ENCODE assay signal across 8 mouse cellular contexts in the genomic region with DNA sequence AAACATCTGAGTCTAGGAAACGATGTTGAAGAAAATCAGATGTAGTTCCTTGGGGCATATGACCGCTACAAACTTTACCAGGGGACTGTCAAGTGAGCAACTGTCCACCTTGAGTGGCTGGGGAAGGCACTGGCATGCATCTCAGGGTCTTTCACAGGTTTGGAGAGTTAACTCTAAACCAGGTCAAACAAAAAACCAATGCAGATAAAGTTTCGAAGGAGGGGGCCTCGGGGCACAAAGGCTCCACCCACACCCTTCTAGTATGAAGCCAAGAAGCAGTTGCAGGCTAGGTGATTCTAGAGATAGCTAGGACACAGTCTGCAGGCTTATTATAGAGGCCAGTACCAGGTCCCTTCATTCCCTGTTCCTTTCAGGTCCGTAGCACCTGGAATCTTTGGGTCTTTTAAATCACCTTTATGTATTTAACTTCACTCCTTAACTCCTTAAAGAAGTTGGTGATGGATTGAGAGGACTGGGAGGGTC. TPM values are rescaled to one million over a fixed set of nuclear protein-coding genes. Genes with fewer than 3 reads are reported as not detected.
DNase-seq lines count a peak whose midpoint lies in the region; ATAC-seq lines count a peak whose summit lies in the region.

No protein-coding gene starts in this region.

- H3K4me2 ChIP-seq in neural tube, embryonic 11.5 days (ENCODE audit: low read depth), result peak overlapping the region; percentile 63
- H3K4me2 ChIP-seq in stomach, embryonic 14.5 days (replicated peaks; ENCODE audit: low read depth, low read length), result peak overlapping the region; percentile 87

- no peaks in the 10 kb centered on the region for H3K36me3 ChIP-seq in neural tube, embryonic 11.5 days (ENCODE audit: control insufficient read depth, insufficient read depth, low read length)
- H3K36me3 ChIP-seq in stomach, embryonic 14.5 days (ENCODE audit: control insufficient read depth, insufficient read depth, low read length), result peaks cover 6% of the 10 kb centered on the region; the same call in 1 of the 2 replicates

- no peak for DNase-seq in cerebellum, postnatal 4 days (ENCODE audit: low spot score in 2 of 2)
- DNase-seq in neural tube, embryonic 11.5 days (ENCODE audit: low spot score), result no peak
- DNase-seq in neural tube, embryonic 10.5 days (ENCODE audit: extremely low spot score, low spot score), result no peak
- DNase-seq in liver, result peak; percentile 20
- DNase-seq in layer of hippocampus, postnatal 25 days (ENCODE audit: extremely low spot score in 1 of 2, low spot score in 1 of 2), result no peak
- no peak for DNase-seq in natural killer cell, adult 2 months (ENCODE audit: low spot score in 2 of 2)

- no peaks in the 10 kb centered on the region for H3K9me3 ChIP-seq in neural tube, embryonic 11.5 days (ENCODE audit: control insufficient read depth, low read length)
- no peaks in the 10 kb centered on the region; the same call in 1 of the 2 replicates for H3K9me3 ChIP-seq in stomach, embryonic 14.5 days (ENCODE audit: control insufficient read depth, low read depth, low read length)

- 0 out of 2 replicates have a peak, but pooled peaks cover 4% of the 10 kb centered on the region for H3K4me1 ChIP-seq in neural tube, embryonic 11.5 days (ENCODE audit: control insufficient read depth, insufficient read depth, low read length)
- H3K4me1 ChIP-seq in stomach, embryonic 14.5 days (ENCODE audit: control insufficient read depth, insufficient read depth, low read length), result peaks cover 3% of the 10 kb centered on the region; the same call in 1 of the 2 replicates

- peak; percentile 31; the same call in 1 of the 2 replicates for ATAC-seq in cerebellum, adult (ENCODE audit: insufficient number of reproducible peaks, low FRiP score, low TSS enrichment)
- ATAC-seq in neural tube, embryonic 11.5 days (ENCODE audit: insufficient read depth, low FRiP score, low TSS enrichment), result peak; percentile 35; the same call in 1 of the 2 replicates
- ATAC-seq in stomach, embryonic 14.5 days (ENCODE audit: insufficient number of reproducible peaks, insufficient read depth, low FRiP score, low read depth), result peak; percentile 57; the same call in 1 of the 2 replicates

- H3K4me3 ChIP-seq in neural tube, embryonic 11.5 days (ENCODE audit: low read depth, low read length), result peak overlapping the region; percentile 69
- H3K4me3 ChIP-seq in stomach, embryonic 14.5 days (ENCODE audit: low read depth, low read length), result peak overlapping the region; percentile 58

- no peak overlapping the region for H3K27ac ChIP-seq in neural tube, embryonic 11.5 days (ENCODE audit: low read depth, low read length)
- no peak overlapping the region for H3K27ac ChIP-seq in stomach, embryonic 14.5 days (ENCODE audit: low read length)

- peak overlapping the region; percentile 75; the same call in 1 of the 2 replicates for H3K9ac ChIP-seq in neural tube, embryonic 11.5 days (ENCODE audit: low read length)
- 0 out of 2 replicates have a peak overlapping the region, but pooled peaks have one; percentile 63 for H3K9ac ChIP-seq in stomach, embryonic 14.5 days (replicated peaks; ENCODE audit: low read depth, low read length)

- H3K27me3 ChIP-seq in neural tube, embryonic 11.5 days (ENCODE audit: control insufficient read depth, insufficient read depth, low read length), result no peaks in the 10 kb centered on the region
- H3K27me3 ChIP-seq in stomach, embryonic 14.5 days (ENCODE audit: control insufficient read depth, insufficient read depth, low read length), result no peaks in the 10 kb centered on the region

- 39% methylated on average over 5 of the region's 5 CpGs for WGBS in neural tube, embryonic 11.5 days
- 15% methylated on average over 5 of the region's 5 CpGs for WGBS in stomach, embryonic 14.5 days

RNA-seq across cellular contexts. Expression of a gene that starts 10.5 kb away (rescaled TPM):
- polyA plus RNA-seq in neural tube, embryonic 11.5 days (2014; fragmentation: Nextera tagmentation; extraction: Ambion mirVana), result 32.9 and 33.1 TPM in 2 replicates
- 38.5 and 39.2 TPM in 2 replicates for polyA plus RNA-seq in stomach, embryonic 14.5 days (2014; fragmentation: Nextera tagmentation; extraction: Ambion mirVana)
- total RNA-seq in layer of hippocampus, postnatal 25 days (2021), result 1 to 10 TPM; 6.2 to 6.8 TPM
